Mouse (Mus musculus) hindbrain, embryonic 15.5 days (tissue): Measurements from ENCODE around the gene Ogdh. TPM values are rescaled to one million over a fixed set of nuclear protein-coding genes. Genes with fewer than 3 reads are reported as not detected.

Experiments used
- ATAC-seq: fragments of 200-750 bp; cut with Nextera tagmentation; 2 replicates; pipeline ENCODE4 v1.8.0; 2017; ENCODE audit warnings: low read depth, moderate number of reproducible peaks, moderate TSS enrichment; ENCODE audit not compliant: low FRiP score
- H3K27ac ChIP-seq: fragments of 300-500 bp; sonication (generic); replicated peaks from 2 replicates; pipeline ENCODE4 v1.5.1; 2015; ENCODE audit warnings: mild to moderate bottlenecking, inconsistent platforms
- H3K27me3 ChIP-seq: fragments of 300-500 bp; sonication (generic); 2 replicates; pipeline ENCODE4 v1.6.1; 2015; ENCODE audit warnings: control low read depth, inconsistent platforms
- H3K36me3 ChIP-seq: fragments of 300-500 bp; sonication (generic); 2 replicates; pipeline ENCODE4 v1.6.1; 2015; ENCODE audit warnings: control low read depth, inconsistent platforms
- H3K4me1 ChIP-seq: fragments of 300-500 bp; sonication (generic); replicated peaks from 2 replicates; pipeline ENCODE4 v1.6.1; 2015; ENCODE audit warnings: control low read depth, inconsistent platforms
- H3K4me2 ChIP-seq: fragments of 300-500 bp; sonication (generic); 2 replicates; pipeline ENCODE4 v1.6.1; 2015; ENCODE audit warnings: moderate library complexity, mild to moderate bottlenecking, inconsistent platforms
- H3K4me3 ChIP-seq: fragments of 300-500 bp; sonication (generic); 2 replicates; pipeline ENCODE4 v1.5.1; 2015; ENCODE audit warnings: mild to moderate bottlenecking, inconsistent platforms
- H3K9ac ChIP-seq: fragments of 300-500 bp; sonication (generic); 2 replicates; pipeline ENCODE4 v1.6.1; 2015; ENCODE audit warnings: inconsistent platforms
- H3K9me3 ChIP-seq: fragments of 300-500 bp; sonication (generic); 2 replicates; pipeline ENCODE4 v1.6.1; 2016; ENCODE audit warnings: control low read depth, inconsistent platforms
- WGBS: fragments of 180-500 bp; shearing (Covaris S2); methylation state at CpG from one replicate; pipeline ENCODE4 v1.1.7; 2015; 5-methylcytosine and 5-hydroxymethylcytosine counted together
- polyA plus RNA-seq: library from polyadenylated mRNA; unstranded; fragments of >200 nt; fragmentation: Nextera tagmentation; extraction: Ambion mirVana; gene quantifications from 2 replicates; pipeline ENCODE4 v1.2.1, GENCODE M21; 2015

Gene Ogdh
- polyA plus RNA-seq, 1 experiment from 2014 or later = 133 TPM

GRCm38 (mm10) chr11:6302793-6303192 is 11.4 kb downstream of the Ogdh start:
- ATAC-seq = no peak
- no peaks in the 10 kb centered on the region for H3K9me3 ChIP-seq

DNA sequence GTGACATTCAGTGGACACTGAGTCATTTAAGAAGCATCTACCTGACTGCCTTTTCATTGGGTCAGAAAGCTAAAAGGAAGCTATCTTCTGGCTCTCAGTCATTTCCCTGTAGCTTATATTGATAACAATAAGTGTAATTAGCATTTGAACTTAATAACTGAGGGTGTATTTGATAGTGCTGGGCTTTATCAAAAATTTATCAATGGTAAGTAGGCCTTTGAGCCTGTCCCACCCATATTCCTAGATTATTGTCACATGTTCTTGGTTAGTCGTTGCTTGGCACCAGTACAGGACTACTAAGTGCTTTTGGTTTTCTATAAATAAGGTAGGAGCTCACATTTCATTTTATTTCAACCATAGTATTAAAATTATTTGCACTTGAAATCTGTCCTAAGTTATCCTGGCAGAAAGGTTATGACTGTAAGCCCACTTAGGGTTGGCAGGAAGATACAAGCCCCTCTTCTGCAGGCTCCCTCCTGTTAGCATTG is 14.6 kb downstream of the Ogdh start:
- no peak for ATAC-seq
- Histone ChIP-seq H3K9ac (no peak overlapping the region), H3K4me3 (no peak overlapping the region), H3K27me3 (no peaks in the 10 kb centered on the region), H3K9me3 (no peaks in the 10 kb centered on the region), H3K36me3 (peaks cover 48% of the 10 kb centered on the region), H3K4me2 (no peak overlapping the region), H3K4me1 (no peaks in the 10 kb centered on the region), H3K27ac (no peak overlapping the region)
- 94% methylated on average over 1 of the region's 1 CpGs for WGBS

More at GRCm38 (mm10) chr11:6302793-6303192, 11.4 kb downstream of the Ogdh start:
- Histone ChIP-seq H3K27ac (no peak overlapping the region), H3K4me2 (no peak overlapping the region), H3K4me3 (no peak overlapping the region), H3K9ac (no peak overlapping the region), H3K27me3 (no peaks in the 10 kb centered on the region), H3K4me1 (no peaks in the 10 kb centered on the region), H3K36me3 (peaks cover 55% of the 10 kb centered on the region)
- 95% methylated on average over 2 of the region's 2 CpGs for WGBS

DNA sequence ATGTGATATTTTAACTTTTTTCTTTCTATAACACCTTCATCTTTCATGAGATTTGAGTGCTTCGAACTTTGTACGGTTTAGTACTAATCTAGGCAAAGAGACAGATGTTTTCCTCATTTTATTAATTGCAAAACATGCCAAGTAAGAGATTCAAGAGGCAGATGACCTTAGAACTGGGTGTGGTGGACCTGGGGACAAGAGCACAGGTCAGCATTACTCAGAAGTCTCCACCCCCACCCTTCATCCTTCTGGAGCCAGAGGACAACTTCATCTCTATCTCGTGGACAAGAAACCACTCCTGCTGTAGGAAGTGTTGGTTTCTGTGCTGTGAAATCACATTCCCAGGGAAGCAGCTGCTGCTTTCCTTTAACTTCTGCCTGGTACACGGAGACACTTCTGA is 16.7 kb downstream of the Ogdh start:
- no peak for ATAC-seq
- no peak overlapping the region for H3K4me2 ChIP-seq
- WGBS = 95% methylated on average over 4 of the region's 4 CpGs
- no peaks in the 10 kb centered on the region for H3K9me3 ChIP-seq
- no peak overlapping the region for H3K9ac ChIP-seq
- no peaks in the 10 kb centered on the region for H3K4me1 ChIP-seq
- no peaks in the 10 kb centered on the region for H3K27me3 ChIP-seq
- peaks cover 39% of the 10 kb centered on the region; the same call in 1 of the 2 replicates for H3K36me3 ChIP-seq
- no peak overlapping the region for H3K4me3 ChIP-seq
- H3K27ac ChIP-seq = no peak overlapping the region

DNA sequence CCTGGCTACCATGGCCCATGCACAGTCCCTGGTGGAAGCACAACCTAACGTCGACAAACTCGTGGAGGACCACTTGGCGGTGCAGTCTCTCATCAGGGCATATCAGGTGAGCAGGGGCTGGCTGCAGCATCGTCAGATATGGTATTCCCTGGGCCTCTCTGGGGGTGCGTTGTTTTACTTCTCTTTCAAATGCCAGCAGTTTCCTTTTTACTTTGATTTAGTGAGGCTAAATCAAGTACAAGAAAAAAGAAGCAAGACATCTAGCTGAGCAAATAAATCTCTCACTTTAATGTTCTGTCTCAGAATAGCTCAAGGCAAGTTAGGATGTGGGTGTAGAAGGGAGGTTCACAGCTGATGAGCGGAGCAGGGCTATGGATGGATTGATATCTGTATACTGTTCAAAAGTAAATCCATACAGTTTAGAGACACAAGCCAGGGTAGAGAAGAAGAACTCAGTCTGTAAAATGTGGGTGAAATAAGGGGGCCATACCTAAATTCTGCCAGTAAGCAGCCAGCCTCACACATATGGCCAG is 22.5 kb downstream of the Ogdh start:
- H3K4me3 ChIP-seq = no peak overlapping the region
- no peaks in the 10 kb centered on the region for H3K27me3 ChIP-seq
- no peak overlapping the region for H3K27ac ChIP-seq
- peaks cover 52% of the 10 kb centered on the region for H3K36me3 ChIP-seq
- no peak overlapping the region for H3K4me2 ChIP-seq
- 85% methylated on average over 7 of the region's 7 CpGs for WGBS
- no peaks in the 10 kb centered on the region for H3K4me1 ChIP-seq
- no peak for ATAC-seq
- H3K9me3 ChIP-seq = no peaks in the 10 kb centered on the region
- no peak overlapping the region for H3K9ac ChIP-seq

GRCm38 (mm10) chr11:6316821-6317220 is 25.4 kb downstream of the Ogdh start:
- ATAC-seq = no peak
- Histone ChIP-seq H3K9me3 (no peaks in the 10 kb centered on the region), H3K27me3 (no peaks in the 10 kb centered on the region), H3K27ac (no peak overlapping the region), H3K9ac (no peak overlapping the region), H3K4me2 (no peak overlapping the region), H3K4me3 (no peak overlapping the region), H3K36me3 (peaks cover 48% of the 10 kb centered on the region), H3K4me1 (no peaks in the 10 kb centered on the region)
- 85% methylated on average over 11 of the region's 11 CpGs for WGBS

GRCm38 (mm10) chr11:6318559-6318958 is 27.1 kb downstream of the Ogdh start:
- no peak for ATAC-seq
- 93% methylated on average over 5 of the region's 5 CpGs for whole genome bisulfite sequencing
- Histone ChIP-seq H3K9ac (no peak overlapping the region), H3K4me2 (no peak overlapping the region), H3K27ac (no peak overlapping the region), H3K4me1 (no peaks in the 10 kb centered on the region), H3K27me3 (no peaks in the 10 kb centered on the region), H3K36me3 (peaks cover 45% of the 10 kb centered on the region), H3K4me3 (no peak overlapping the region), H3K9me3 (no peaks in the 10 kb centered on the region)

- WGBS = 88% methylated on average over 2 of the region's 2 CpGs
- Histone ChIP-seq H3K9me3 (no peaks in the 10 kb centered on the region), H3K27ac (no peak overlapping the region), H3K27me3 (no peaks in the 10 kb centered on the region), H3K4me1 (no peaks in the 10 kb centered on the region), H3K9ac (no peak overlapping the region), H3K4me2 (no peak overlapping the region), H3K36me3 (peaks cover 41% of the 10 kb centered on the region), H3K4me3 (no peak overlapping the region)
- no peak for ATAC-seq
Observed at GRCm38 (mm10) chr11:6319374-6319773, 27.9 kb downstream of the Ogdh start.

GRCm38 (mm10) chr11:6322086-6322485 is 30.7 kb downstream of the Ogdh start:
- ATAC-seq = no peak
- H3K27ac ChIP-seq = no peak overlapping the region

DNA sequence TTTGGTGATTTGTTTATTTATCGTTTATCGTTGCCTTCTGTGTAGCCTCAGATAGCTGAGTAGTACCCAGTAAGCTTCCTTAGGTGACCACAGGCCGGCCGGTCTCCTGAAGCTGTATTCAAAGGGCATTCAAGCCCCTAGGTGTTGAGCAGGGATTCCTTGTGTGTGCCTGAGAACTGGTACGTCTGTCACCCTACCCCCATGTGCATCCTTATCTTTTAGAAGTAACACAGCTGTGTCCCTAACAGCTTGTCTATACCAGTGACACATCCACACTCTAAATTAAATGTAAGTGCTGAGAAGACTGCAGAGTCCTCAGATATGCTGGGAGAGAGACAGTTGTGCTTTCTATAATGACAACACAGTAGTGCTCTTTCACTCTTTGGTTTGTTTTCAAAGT is 31.9 kb downstream of the Ogdh start:
- no peak for ATAC-seq
- H3K9me3 ChIP-seq = no peaks in the 10 kb centered on the region
- no peaks in the 10 kb centered on the region for H3K4me1 ChIP-seq
- no peak overlapping the region for H3K9ac ChIP-seq
- WGBS = 89% methylated on average over 5 of the region's 5 CpGs
- H3K27ac ChIP-seq = no peak overlapping the region
- H3K4me2 ChIP-seq = no peak overlapping the region
- H3K36me3 ChIP-seq = peaks cover 14% of the 10 kb centered on the region; the same call in 1 of the 2 replicates
- H3K4me3 ChIP-seq = no peak overlapping the region
- no peaks in the 10 kb centered on the region for H3K27me3 ChIP-seq

More at GRCm38 (mm10) chr11:6322086-6322485, 30.7 kb downstream of the Ogdh start:
- no peaks in the 10 kb centered on the region for H3K27me3 ChIP-seq
- H3K9ac ChIP-seq = no peak overlapping the region
- H3K4me3 ChIP-seq = no peak overlapping the region
- 90% methylated on average over 2 of the region's 2 CpGs for WGBS
- no peak overlapping the region for H3K4me2 ChIP-seq
- peaks cover 25% of the 10 kb centered on the region for H3K36me3 ChIP-seq
- H3K9me3 ChIP-seq = no peaks in the 10 kb centered on the region
- no peaks in the 10 kb centered on the region for H3K4me1 ChIP-seq

DNA sequence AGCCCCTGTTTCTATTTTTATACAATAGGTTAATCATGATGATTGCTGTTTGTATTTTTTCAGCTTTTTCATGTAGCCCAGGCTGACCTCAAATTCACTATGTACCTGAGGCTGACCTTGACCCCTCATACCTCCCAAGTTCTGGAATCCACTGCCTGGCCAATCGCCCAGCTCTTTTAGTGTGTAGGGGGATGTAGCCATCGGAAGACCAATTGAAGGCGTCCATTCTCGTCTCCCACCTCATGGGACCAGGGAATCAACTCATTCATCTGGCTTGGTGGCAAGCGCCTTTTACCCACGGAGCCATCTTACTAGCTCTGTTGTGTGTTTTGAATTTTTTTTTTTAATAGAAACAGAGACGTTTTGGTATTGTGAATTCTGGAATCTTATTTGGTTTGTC is 39.8 kb downstream of the Ogdh start:
- Histone ChIP-seq H3K9me3 (no peaks in the 10 kb centered on the region), H3K4me1 (no peaks in the 10 kb centered on the region), H3K4me3 (no peak overlapping the region), H3K27me3 (no peaks in the 10 kb centered on the region), H3K36me3 (peaks cover 17% of the 10 kb centered on the region; the same call in 1 of the 2 replicates), H3K9ac (no peak overlapping the region), H3K27ac (no peak overlapping the region), H3K4me2 (no peak overlapping the region)
- ATAC-seq = no peak
- WGBS = 94% methylated on average over 7 of the region's 7 CpGs

GRCm38 (mm10) chr11:6332606-6333005 is 41.2 kb downstream of the Ogdh start:
- no peak overlapping the region for H3K4me3 ChIP-seq
- H3K9me3 ChIP-seq = no peaks in the 10 kb centered on the region
- ATAC-seq = no peak
- H3K27me3 ChIP-seq = no peaks in the 10 kb centered on the region
- 96% methylated on average over 3 of the region's 3 CpGs for WGBS
- H3K36me3 ChIP-seq = peaks cover 17% of the 10 kb centered on the region; the same call in 1 of the 2 replicates
- H3K4me1 ChIP-seq = no peaks in the 10 kb centered on the region
- H3K9ac ChIP-seq = no peak overlapping the region
- H3K4me2 ChIP-seq = no peak overlapping the region
- H3K27ac ChIP-seq = no peak overlapping the region

- H3K4me1 ChIP-seq = no peaks in the 10 kb centered on the region
- peaks cover 17% of the 10 kb centered on the region; the same call in 1 of the 2 replicates for H3K36me3 ChIP-seq
- ATAC-seq = no peak
- H3K4me2 ChIP-seq = no peak overlapping the region
- no peaks in the 10 kb centered on the region for H3K27me3 ChIP-seq
- H3K9ac ChIP-seq = no peak overlapping the region
- no peaks in the 10 kb centered on the region for H3K9me3 ChIP-seq
- WGBS = 90% methylated on average over 7 of the region's 7 CpGs
- no peak overlapping the region for H3K27ac ChIP-seq
- H3K4me3 ChIP-seq = no peak overlapping the region
Observed at GRCm38 (mm10) chr11:6333403-6333802, 42.0 kb downstream of the Ogdh start.

DNA sequence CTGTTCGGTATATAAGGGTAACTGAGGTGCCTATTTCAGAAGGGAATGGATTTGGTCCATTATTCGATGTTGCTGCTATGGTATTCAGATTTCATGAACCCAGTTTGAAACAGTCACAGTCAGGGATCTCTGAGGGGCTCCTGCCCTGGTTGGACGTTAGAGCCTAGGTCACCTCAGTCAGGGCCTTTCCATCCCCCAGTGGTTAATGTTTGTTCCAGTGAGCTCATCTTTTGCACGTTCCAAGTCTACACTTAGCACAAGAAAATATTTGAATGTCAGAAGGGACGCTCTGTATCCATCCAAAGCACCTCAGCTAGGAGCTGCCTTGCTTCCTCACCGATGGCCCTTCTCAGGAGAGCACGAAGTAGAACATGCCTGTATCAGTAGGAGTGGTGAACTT is 43.9 kb downstream of the Ogdh start:
- Histone ChIP-seq H3K9ac (no peak overlapping the region), H3K4me3 (no peak overlapping the region), H3K9me3 (no peaks in the 10 kb centered on the region), H3K27ac (no peak overlapping the region), H3K27me3 (no peaks in the 10 kb centered on the region), H3K4me1 (no peaks in the 10 kb centered on the region), H3K36me3 (peaks cover 26% of the 10 kb centered on the region), H3K4me2 (no peak overlapping the region)
- ATAC-seq = no peak
- WGBS = 92% methylated on average over 7 of the region's 7 CpGs
